Mouse (Mus musculus): ENCODE measurements at regions not wholly inside any gene's neighbourhood (a gene's known extent, or its start where the extent isn't known, plus 50 kb on each side); places are given as distances from the start of the nearest gene placed in this dataset.

GRCm38 (mm10) chr16:47875258-47875657 lies 408.3 kb upstream of the Dppa4 start:
- TF ChIP-seq USF1 (IDR thresholded peaks at IDR 0.05; ENCODE audit: low read depth, low read length), result no peak
- no peak for TF ChIP-seq CTCF (IDR thresholded peaks at IDR 0.05 in 2 of 3, conservative IDR thresholded peaks at IDR 0.05 in 1 of 3; ENCODE audit: control insufficient read depth in 1 of 3, insufficient read depth in 1 of 3, low read depth in 2 of 3, low read length in 3 of 3, poor library complexity in 1 of 3, severe bottlenecking in 1 of 3)
- no peak for TF ChIP-seq ZKSCAN1 (IDR thresholded peaks at IDR 0.05; ENCODE audit: low read depth, low read length)
- no peak for TF ChIP-seq POLR2A (IDR thresholded peaks at IDR 0.05; ENCODE audit: control insufficient read depth in 1 of 2, insufficient read depth in 1 of 2, low read depth in 1 of 2, low read length in 2 of 2, poor library complexity in 1 of 2)
- TF ChIP-seq MXI1 (IDR thresholded peaks at IDR 0.05; ENCODE audit: low read depth, low read length), result no peak
- no peak for TF ChIP-seq HCFC1 (IDR thresholded peaks at IDR 0.05; ENCODE audit: low read depth, low read length)
- no peak for TF ChIP-seq SIN3A (IDR thresholded peaks at IDR 0.05; ENCODE audit: low read length)
- no peak for TF ChIP-seq E2F4 (IDR thresholded peaks at IDR 0.05; ENCODE audit: borderline replicate concordance, low read depth, low read length)
- no peak for TF ChIP-seq ETS1 (IDR thresholded peaks at IDR 0.05; ENCODE audit: low read depth, low read length)
- no peak for TF ChIP-seq GATA1 (IDR thresholded peaks at IDR 0.05; ENCODE audit: low read depth, low read length)
